Mouse (Mus musculus): ENCODE measurements around the gene Rab40c. TPM values are rescaled to one million over a fixed set of nuclear protein-coding genes. Genes with fewer than 3 reads are reported as not detected.

The Rab40c gene
- total RNA-seq, 2 experiments from 2014 or later: 46.2 to 53.4 TPM

- DNase-seq (ENCODE audit: extremely low spot score in 1 of 2, low spot score in 2 of 2): no peak
- intact Hi-C loops (cut with DNase I): no loop called here
Measured at GRCm38 (mm10) chr17:25913877-25914275, 5.7 kb downstream of the Rab40c start.

GRCm38 (mm10) chr17:25913186-25913876 is 6.2 kb downstream of the Rab40c start:
- peak in 1 of 2 experiments; percentile 43 for DNase-seq (ENCODE audit: extremely low spot score in 1 of 2, low spot score in 2 of 2)
- intact Hi-C loops (cut with DNase I): no loop called here

GRCm38 (mm10) chr17:25911816-25912215 is 7.7 kb downstream of the Rab40c start:
- intact Hi-C loops (cut with DNase I): no loop called here
- no peak for DNase-seq (ENCODE audit: extremely low spot score in 1 of 2, low spot score in 2 of 2)

DNA sequence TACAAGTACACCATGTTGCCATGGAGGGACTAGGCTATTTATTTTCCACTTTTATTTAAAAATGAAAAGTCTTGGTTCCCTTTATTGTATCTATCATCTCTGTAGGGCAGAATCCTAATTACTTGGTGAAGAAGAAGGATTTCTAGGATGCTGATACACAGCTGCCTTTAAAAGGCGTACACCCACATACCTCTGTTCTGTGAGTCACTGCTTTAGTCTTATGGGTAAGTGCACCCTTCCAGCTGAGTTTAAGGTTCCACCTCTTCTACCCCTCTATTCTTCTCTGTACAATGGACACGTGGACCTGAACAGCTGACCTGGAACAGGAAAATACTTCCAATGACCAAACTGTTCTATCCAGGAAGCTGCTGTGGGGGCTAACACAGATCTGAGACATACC is 11.9 kb downstream of the Rab40c start:
- intact Hi-C loops (cut with DNase I): no loop called here
- DNase-seq (ENCODE audit: extremely low spot score in 1 of 2, low spot score in 2 of 2): no peak

DNA sequence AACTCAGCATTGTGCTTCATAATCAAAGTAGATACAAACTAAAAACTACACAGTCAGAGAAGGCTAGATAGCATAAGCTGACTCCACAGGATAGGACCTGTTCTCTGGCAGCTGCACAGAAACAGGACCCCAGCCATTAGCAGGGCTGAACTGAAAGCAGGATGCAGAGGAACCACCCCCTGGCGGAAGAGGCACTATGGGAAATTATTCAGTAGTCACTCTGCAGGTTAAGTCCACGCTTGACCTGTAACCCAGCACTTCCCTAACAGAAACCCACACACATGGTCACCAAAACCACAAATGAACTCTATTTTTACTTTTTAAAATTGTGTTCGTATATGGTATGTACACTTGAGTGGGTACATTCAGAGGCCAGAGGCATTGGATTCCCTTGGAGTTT is 16.5 kb downstream of the Rab40c start:
- no peak for DNase-seq (ENCODE audit: extremely low spot score in 1 of 2, low spot score in 2 of 2)
- intact Hi-C loops (cut with DNase I): no loop called here

- intact Hi-C loops (cut with DNase I): no loop called here
- DNase-seq (ENCODE audit: extremely low spot score in 1 of 2, low spot score in 2 of 2): no peak
Measured at GRCm38 (mm10) chr17:25900193-25900592, 19.3 kb downstream of the Rab40c start.

DNA sequence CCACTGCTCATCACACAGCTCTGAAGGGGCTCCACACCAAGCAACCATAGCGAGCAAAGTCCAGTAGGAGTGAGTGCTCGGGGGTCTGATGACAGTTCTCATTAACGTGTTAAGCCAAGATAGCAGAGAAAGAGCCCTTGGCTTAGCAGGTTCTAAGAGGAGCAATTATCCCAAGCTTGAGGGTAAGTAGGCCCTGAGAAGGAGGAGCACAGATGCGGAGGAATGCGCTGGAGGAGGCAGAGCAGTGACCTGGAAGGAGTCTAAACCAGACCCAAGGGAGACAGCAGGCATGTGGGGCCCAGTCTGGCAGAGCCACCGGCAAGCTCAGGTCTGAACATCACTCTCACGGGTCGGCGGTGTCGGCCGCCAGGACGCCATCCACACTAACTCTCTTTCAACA is 23.6 kb downstream of the Rab40c start:
- intact Hi-C loops (cut with DNase I): no loop called here
- DNase-seq (ENCODE audit: extremely low spot score in 1 of 2, low spot score in 2 of 2): no peak

- no peak for DNase-seq (ENCODE audit: extremely low spot score in 1 of 2, low spot score in 2 of 2)
- intact Hi-C loops (cut with DNase I): no loop called here
Measured at GRCm38 (mm10) chr17:25895415-25895814, 24.1 kb downstream of the Rab40c start.

DNA sequence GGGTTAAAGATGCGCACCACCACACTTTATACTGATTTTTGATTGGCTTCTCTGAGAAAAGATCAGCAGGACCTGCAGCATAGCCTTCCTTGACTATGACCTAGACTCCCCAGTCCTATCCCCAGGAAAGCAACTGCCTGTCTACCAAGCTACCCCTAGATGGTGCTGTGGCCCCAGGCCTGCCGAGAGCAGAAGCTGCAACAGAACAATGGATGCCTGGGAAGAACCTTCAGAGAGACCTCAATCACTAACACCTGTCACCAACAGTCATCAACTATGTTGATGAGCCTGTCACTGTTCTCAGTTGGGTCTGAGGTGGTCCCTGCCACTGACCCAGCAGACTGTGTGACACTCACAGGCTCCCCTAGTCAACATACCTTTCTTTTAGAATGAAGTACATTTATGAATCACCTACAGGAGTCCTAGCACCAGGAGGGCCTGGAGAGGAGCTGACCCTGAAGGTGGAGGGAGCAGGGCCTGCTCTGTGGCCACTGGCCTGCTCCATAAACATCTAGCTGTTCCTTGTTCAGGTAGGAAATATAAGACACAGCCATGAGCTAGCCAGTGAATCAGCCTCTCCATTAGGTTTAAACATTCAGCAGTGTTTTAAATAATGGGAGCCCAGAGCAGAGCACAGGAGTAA is 25.4 kb downstream of the Rab40c start:
- intact Hi-C loops (cut with DNase I): loop anchor here (5.0 kb wide), 1 partner anchor 93 kb away; the partner anchor contains the start of gene Capn15
- peak; percentile 56 to 71 for DNase-seq (ENCODE audit: extremely low spot score in 1 of 2, low spot score in 2 of 2)

DNA sequence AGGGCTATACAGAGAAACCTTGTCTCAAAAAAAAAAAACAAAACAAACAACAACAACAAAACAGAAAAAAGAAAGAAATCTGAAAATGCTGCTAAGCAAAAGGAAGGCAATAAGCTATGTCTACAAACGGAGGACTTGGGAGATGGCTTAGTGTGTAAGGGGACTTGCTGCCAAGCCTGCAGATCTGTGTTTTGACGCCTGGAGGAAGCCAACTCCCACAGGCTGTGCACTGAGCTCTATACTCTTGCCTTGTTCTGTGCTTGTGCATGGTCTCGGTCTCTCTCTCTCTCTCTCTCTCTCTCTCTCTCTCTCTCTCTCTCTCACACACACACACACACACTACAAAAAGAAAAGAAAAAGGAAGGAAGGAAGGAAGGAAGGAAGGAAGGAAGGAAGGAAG is 30.7 kb downstream of the Rab40c start:
- DNase-seq (ENCODE audit: extremely low spot score in 1 of 2, low spot score in 2 of 2): no peak
- intact Hi-C loops (cut with DNase I): no loop called here

DNA sequence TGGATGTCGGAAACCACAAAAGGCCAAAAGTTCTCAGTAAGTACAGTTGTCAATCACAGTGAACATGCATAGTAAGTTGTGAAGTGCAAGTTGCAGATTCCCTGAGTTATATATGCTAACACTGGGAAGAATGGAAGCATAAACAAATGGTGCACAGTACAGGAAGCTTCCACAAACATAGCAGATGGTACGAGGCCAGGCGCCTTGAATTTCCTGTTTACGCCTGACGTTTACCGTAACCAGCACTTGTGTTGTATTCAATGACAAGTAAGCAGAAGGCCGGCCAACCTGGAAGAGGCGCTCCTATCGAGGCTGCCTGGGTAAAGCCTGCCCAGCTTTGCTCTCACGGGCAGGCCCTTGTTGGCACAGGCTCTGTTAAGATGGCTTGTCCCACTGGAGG is 32.1 kb downstream of the Rab40c start:
- DNase-seq (ENCODE audit: extremely low spot score in 1 of 2, low spot score in 2 of 2): no peak
- intact Hi-C loops (cut with DNase I): no loop called here

DNA sequence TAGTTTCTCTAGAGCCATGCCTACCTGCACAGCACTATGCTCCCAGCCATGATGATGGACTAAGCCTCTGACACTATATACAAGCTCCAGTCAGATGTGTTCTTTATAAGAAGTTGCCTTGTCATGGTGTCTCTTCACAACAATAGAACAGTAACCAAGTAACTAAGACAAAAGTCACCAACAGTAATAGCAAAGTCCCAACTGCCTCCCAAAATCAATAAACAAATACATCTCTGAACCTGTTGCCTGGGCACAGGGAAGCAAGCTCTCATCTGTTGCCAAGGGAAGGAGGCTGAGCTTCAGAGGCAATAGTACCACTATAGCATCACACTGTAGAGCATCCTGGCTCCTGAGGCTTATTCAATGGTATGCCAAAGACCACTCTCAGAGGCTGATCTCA is 32.7 kb downstream of the Rab40c start:
- intact Hi-C loops (cut with DNase I): no loop called here
- DNase-seq (ENCODE audit: extremely low spot score in 1 of 2, low spot score in 2 of 2): no peak

- peak in 1 of 2 experiments; percentile 51 for DNase-seq (ENCODE audit: extremely low spot score in 1 of 2, low spot score in 2 of 2)
- intact Hi-C loops (cut with DNase I): no loop called here
Measured at GRCm38 (mm10) chr17:25885636-25886035, 33.9 kb downstream of the Rab40c start.

GRCm38 (mm10) chr17:25883824-25884223 is 35.7 kb downstream of the Rab40c start:
- DNase-seq (ENCODE audit: extremely low spot score in 1 of 2, low spot score in 2 of 2): no peak
- intact Hi-C loops (cut with DNase I): no loop called here

DNA sequence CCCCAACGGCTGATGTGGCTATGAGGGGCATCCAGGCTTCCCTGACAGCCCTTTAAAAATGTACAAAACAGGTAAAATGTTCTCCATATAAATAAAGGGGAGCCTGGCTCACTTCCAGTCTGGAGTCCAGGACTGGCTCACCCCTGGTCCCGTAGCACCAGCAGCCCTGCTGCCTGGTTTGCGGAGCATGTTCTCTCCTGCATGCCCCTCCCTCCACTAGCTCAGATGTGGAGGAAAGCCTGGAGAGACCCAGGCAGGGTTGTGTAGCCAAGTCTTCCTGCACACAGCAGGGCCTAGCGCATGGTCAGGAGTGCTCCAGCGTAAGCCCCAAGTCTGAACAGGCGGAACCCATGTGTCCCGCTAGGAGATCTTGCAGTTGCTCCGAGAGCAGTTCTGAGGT is 36.3 kb downstream of the Rab40c start:
- intact Hi-C loops (cut with DNase I): no loop called here
- no peak for DNase-seq (ENCODE audit: extremely low spot score in 1 of 2, low spot score in 2 of 2)

DNA sequence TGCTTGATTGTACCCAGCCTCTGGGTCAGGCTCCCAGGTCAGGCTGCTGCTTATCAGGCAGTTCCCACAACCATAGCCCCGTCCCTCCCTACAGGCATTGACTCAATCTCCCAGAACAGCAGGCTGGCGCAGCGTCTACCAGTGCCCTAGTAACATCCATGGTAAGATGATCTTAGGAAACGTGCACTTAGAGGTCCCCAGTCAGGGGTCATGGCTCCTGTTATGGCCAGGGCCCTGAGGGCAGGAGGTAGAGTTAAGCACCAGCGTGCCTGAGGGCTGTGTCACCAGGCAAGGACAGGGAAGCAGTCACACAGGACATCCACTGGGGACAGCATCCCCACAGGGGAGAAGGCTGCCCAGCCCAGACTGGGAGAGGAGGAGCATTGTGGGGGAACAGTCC is 37.2 kb downstream of the Rab40c start:
- intact Hi-C loops (cut with DNase I): no loop called here
- no peak for DNase-seq (ENCODE audit: extremely low spot score in 1 of 2, low spot score in 2 of 2)

DNA sequence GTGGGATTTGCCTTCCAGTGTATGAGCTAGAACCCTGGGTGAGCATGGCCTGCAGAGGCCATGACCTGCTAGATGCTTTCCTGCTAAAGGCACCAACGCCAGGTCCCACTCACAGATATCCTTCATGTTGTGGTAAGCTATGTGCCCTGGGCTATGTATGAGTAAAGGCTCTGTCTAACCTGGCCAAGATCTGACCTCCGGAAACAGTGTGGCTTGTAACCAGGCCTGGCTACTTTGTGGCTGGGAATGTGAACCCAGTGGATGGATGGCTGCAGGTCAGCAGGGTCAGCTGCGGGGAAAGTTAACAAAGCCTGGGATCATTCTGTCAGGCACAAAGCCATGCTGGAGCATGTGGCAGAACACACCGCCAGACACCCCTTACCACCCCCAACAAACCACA is 37.8 kb downstream of the Rab40c start:
- intact Hi-C loops (cut with DNase I): no loop called here
- no peak for DNase-seq (ENCODE audit: extremely low spot score in 1 of 2, low spot score in 2 of 2)

DNA sequence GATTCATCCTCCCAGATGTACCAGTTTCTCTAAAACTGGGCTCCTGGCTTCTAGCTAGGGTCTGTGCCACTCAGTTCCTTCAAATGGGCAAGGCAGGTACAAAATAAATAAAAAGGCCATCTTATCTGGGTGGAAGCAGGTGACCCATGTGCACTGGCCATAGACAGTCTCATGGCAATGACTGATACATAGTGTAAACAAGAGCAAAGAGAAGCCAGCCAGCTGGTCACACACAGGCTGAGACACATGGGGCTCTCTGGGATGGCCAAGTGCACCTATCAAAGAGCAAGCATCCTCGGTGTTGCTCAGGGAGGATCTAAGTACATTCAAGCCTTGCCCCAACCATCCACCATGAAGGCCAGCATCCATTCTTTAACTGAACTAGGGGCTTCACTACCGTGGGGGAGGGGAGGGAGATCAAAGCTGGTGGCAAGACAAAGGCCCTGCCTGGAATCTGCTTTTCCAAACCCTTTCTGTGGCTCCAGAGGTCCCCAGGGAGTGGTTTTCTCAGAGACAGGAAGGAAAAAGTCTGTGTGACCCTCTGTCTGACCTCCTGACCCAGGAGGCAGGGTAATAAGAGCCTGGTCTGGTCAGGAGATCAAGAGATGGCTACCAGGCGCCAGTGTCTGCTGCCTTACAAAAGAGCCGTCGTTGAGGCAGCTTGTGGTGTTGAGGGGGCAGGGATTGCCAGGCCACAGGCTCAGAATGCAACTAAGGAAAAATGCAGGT is 38.5 kb downstream of the Rab40c start:
- DNase-seq (ENCODE audit: extremely low spot score in 1 of 2, low spot score in 2 of 2): peak in 1 of 2 experiments; percentile 76
- intact Hi-C loops (cut with DNase I): no loop called here

DNA sequence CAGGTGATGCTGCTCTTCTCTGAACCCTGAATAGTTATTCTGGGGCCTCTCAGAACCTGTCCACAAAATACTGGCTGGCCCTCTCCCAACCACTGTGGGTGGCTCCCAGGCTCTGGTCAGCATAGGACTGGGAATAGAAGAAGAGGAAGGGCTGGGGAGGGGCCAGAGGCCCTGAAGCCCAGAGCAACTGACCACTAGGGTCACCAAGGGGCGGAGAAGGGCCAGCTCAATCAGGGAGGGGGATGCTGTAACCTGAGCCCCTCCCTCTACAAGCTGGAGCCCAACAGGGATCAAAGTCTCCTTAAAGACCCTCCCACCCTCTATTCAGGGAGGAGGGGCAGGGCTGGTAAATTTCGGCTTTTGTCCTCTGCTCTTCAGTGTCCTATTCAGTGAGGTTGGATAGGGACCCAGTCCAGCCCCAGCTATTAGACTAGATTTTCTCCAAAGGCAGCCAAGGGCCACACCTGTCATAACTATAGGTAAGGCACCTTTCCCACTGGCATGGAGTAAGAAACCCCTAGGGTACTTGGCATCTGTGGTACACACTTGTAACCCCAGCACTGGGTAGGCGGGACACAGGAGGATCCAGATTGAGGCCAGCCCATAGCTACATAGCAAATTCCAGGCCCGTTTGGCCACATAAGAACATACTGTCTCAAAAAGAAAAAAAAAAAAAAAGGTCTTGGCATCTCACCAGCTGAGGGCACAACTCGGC is 39.2 kb downstream of the Rab40c start, which contains the start of gene Wfikkn1:
Gene Wfikkn1 (minus strand): TSS at position 663 of the 715 bp plus-strand sequence.
- intact Hi-C loops (cut with DNase I): no loop called here
- DNase-seq (ENCODE audit: extremely low spot score in 1 of 2, low spot score in 2 of 2): no peak
